Mouse (Mus musculus) urinary bladder, postnatal 25 days (tissue): Measurements from ENCODE around the gene Dgkb.

Source experiments
- DNase-seq: peaks from one replicate; pipeline ENCODE4 v3.0.0; 2022; ENCODE audit warnings: low spot score

The Dgkb gene

GRCm38 (mm10) chr12:37996417-37996946 lies 179.0 kb downstream of the Dgkb start:
- no peak for DNase-seq

- no peak for DNase-seq
Measured at GRCm38 (mm10) chr12:38017674-38018073, 200.1 kb downstream of the Dgkb start.

- DNase-seq: no peak
Measured at GRCm38 (mm10) chr12:38047256-38047655, 229.7 kb downstream of the Dgkb start.

- DNase-seq: no peak
Measured at GRCm38 (mm10) chr12:38088224-38088623, 270.7 kb downstream of the Dgkb start.

GRCm38 (mm10) chr12:38111928-38112327 lies 294.4 kb downstream of the Dgkb start:
- DNase-seq: no peak

- no peak for DNase-seq
Measured at GRCm38 (mm10) chr12:38114990-38115615, 297.6 kb downstream of the Dgkb start.

- DNase-seq: no peak
Measured at GRCm38 (mm10) chr12:38123524-38123923, 306.0 kb downstream of the Dgkb start.

GRCm38 (mm10) chr12:38125297-38125696 lies 307.8 kb downstream of the Dgkb start:
- no peak for DNase-seq

- DNase-seq: peak; percentile 5
Measured at GRCm38 (mm10) chr12:38130209-38130915, 312.8 kb downstream of the Dgkb start.

- no peak for DNase-seq
Measured at GRCm38 (mm10) chr12:38136379-38136778, 318.9 kb downstream of the Dgkb start.

- DNase-seq: no peak
Measured at GRCm38 (mm10) chr12:38140039-38140438, 322.5 kb downstream of the Dgkb start.

- no peak for DNase-seq
Measured at GRCm38 (mm10) chr12:38232665-38233064, 415.1 kb downstream of the Dgkb start.

- no peak for DNase-seq
Measured at GRCm38 (mm10) chr12:38268856-38269255, 451.3 kb downstream of the Dgkb start.

GRCm38 (mm10) chr12:38301497-38301896 lies 484.0 kb downstream of the Dgkb start:
- DNase-seq: no peak

GRCm38 (mm10) chr12:38303841-38304240 lies 486.3 kb downstream of the Dgkb start:
- no peak for DNase-seq

GRCm38 (mm10) chr12:38304245-38304644 lies 486.7 kb downstream of the Dgkb start:
- no peak for DNase-seq

GRCm38 (mm10) chr12:38309885-38310284 lies 492.4 kb downstream of the Dgkb start:
- no peak for DNase-seq

- no peak for DNase-seq
Measured at GRCm38 (mm10) chr12:38327729-38328271, 510.3 kb downstream of the Dgkb start.

- no peak for DNase-seq
Measured at GRCm38 (mm10) chr12:38328779-38329178, 511.3 kb downstream of the Dgkb start.

- DNase-seq: peak; percentile 50
Measured at GRCm38 (mm10) chr12:38342657-38343056, 525.1 kb downstream of the Dgkb start.

GRCm38 (mm10) chr12:38352481-38352880 lies 535.0 kb downstream of the Dgkb start:
- no peak for DNase-seq

- no peak for DNase-seq
Measured at GRCm38 (mm10) chr12:38356386-38356785, 538.9 kb downstream of the Dgkb start.

- no peak for DNase-seq
Measured at GRCm38 (mm10) chr12:38361491-38361890, 544.0 kb downstream of the Dgkb start.
